Mouse (Mus musculus): Measurements from ENCODE around the gene Rad1. TPM values are rescaled to one million over a fixed set of nuclear protein-coding genes. Genes with fewer than 3 reads are reported as not detected.

Rad1 gene
- polyA plus RNA-seq (2015; fragmentation: Nextera tagmentation; extraction: Ambion mirVana) = 30.3 and 32.5 TPM in 2 replicates

DNA sequence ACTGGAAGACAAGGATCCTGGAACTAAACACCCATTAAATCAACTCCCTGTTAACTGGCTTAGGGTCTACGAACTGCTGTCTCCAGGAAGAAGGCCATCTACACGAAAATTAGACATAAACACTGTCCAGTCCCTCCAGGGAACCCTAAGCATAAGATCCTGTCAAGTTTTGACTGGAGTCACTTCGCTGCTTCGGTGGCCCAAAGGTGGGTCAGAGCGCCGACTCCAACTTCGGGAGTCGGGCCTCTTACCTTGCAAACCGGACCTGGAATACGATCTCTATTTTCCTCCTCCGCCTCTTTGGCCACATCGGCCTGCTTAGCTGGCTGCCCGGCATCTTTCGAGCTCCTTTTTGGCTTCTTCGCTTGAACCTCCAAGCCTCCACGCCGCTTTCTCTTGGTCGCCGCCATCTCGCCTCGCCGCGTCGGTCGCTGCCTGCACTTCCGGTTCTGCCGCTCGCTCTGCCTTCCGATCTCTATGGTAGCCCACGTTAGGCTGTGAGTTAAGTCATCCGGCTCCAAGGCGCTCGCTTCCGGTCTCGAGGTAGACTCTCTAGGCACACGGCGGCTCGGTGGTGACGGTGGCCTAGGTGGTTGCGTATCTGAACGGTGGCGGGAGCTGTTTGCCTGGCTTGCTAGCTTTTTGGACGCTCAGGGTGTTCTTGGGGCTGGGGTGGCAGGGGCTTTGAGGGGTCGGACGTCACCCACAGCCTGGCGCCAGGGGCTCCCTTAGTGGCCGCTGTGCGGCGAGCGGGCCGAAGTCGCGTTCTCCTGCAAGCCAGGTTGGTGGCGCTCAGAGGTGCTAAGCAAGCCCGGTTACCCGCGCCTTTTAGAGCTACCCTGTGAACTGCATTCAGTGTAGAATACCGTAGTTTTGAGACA lies at the start of gene Rad1, which contains the start of gene Brix1:
Rad1 (plus strand) TSS at position 535 of the 881 bp plus-strand sequence.
Brix1 (minus strand) TSS at position 464 of the 881 bp plus-strand sequence.
- H3K4me2 ChIP-seq = peak within 1 kb of the TSS; percentile 86

DNA sequence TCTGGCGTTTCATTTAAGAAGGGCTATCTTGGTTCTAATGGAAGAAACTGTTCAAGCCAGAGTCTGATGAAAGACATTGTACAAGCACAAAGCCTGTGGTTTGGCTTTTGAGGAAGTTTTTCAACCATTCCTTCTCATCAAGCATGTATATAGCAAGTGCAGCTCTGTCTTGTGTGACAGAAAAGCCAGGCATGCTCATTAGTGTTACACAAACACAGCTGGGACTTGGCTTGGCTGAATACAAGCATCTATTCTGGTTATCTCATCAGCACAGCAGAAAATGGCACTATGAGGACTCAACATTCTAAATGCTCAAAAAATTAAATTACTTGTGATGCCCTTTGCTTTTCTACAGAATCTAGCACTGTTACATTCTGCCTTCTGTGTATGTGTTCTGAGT lies 48.9 kb upstream of the Rad1 start:
- no peaks in the 10 kb centered on the region for H3K9me3 ChIP-seq
- no peak overlapping the region for H3K27ac ChIP-seq (replicated peaks)
- no peak overlapping the region for H3K4me2 ChIP-seq
- peaks cover 14% of the 10 kb centered on the region; the same call in 1 of the 2 replicates for H3K36me3 ChIP-seq
- ATAC-seq (ENCODE audit: low read depth) = no peak
- H3K9ac ChIP-seq = no peak overlapping the region
- 88% methylated on average over 1 of the region's 1 CpGs for WGBS
- no peaks in the 10 kb centered on the region for H3K4me1 ChIP-seq (replicated peaks)
- no peak overlapping the region for H3K4me3 ChIP-seq
- H3K27me3 ChIP-seq = no peaks in the 10 kb centered on the region

More for the DNA sequence above, at the start of gene Rad1, which contains the start of gene Brix1:
- no peaks in the 10 kb centered on the region for H3K27me3 ChIP-seq
- H3K27ac ChIP-seq (replicated peaks) = peak within 1 kb of the TSS; percentile 83
- H3K4me3 ChIP-seq = peak within 1 kb of the TSS; percentile 83
- peaks cover 25% of the 10 kb centered on the region for H3K4me1 ChIP-seq (replicated peaks)
- peak within 1 kb of the TSS; percentile 86 for H3K9ac ChIP-seq
- ATAC-seq (ENCODE audit: low read depth) = peak; percentile 100
- H3K9me3 ChIP-seq = no peaks in the 10 kb centered on the region
- under 1% methylated on average over 58 of the region's 58 CpGs for WGBS
- H3K36me3 ChIP-seq = peaks cover 34% of the 10 kb centered on the region

DNA sequence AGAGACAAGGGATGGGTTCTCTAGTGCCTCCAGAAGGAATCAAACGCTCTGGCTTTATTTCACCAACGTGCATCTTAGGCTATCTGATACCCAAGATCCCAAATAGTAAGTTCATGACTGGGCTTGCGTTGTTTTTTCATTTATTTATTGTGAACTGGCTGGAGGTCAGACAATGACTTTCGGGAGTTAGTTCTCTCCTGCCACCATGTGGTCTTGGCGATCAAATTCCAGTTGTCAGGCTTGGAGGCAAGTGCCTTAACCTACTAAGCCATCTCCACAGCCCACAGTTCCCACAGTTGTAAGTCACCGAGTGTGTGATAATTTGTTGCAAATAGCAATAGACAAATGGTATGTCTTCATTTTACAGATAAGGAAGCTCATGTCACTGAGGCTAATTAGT lies 45.9 kb upstream of the Rad1 start:
- 80% methylated on average over 6 of the region's 6 CpGs for WGBS
- Histone ChIP-seq H3K4me1 (replicated peaks) (no peaks in the 10 kb centered on the region), H3K27me3 (no peaks in the 10 kb centered on the region), H3K9ac (no peak overlapping the region), H3K27ac (replicated peaks) (no peak overlapping the region), H3K9me3 (no peaks in the 10 kb centered on the region), H3K4me2 (no peak overlapping the region), H3K4me3 (no peak overlapping the region), H3K36me3 (peaks cover 25% of the 10 kb centered on the region)
- ATAC-seq (ENCODE audit: low read depth) = no peak

DNA sequence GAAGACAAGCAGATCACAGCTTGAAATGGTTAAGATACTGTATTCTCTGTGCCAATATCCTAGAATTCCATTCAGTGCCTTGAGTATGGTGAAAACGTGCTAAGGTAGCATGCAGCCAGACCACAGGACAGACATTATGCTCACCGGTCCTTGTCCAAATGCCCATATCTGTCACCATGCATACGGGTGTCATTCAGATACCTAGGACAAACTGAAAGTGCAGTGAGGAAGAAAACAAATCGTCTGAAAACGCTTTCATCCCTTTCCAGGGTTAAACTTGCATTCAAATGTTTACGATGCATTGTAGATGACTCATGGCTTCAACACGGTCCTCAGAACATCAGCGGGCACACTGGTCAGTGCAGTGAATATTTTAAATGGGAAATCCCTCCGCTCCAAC lies 44.3 kb upstream of the Rad1 start:
- Histone ChIP-seq H3K27me3 (no peaks in the 10 kb centered on the region), H3K27ac (replicated peaks) (no peak overlapping the region), H3K9ac (no peak overlapping the region), H3K36me3 (peaks cover 35% of the 10 kb centered on the region), H3K4me2 (no peak overlapping the region), H3K4me1 (replicated peaks) (no peaks in the 10 kb centered on the region), H3K4me3 (no peak overlapping the region), H3K9me3 (no peaks in the 10 kb centered on the region)
- WGBS = 91% methylated on average over 9 of the region's 9 CpGs
- ATAC-seq (ENCODE audit: low read depth) = no peak

DNA sequence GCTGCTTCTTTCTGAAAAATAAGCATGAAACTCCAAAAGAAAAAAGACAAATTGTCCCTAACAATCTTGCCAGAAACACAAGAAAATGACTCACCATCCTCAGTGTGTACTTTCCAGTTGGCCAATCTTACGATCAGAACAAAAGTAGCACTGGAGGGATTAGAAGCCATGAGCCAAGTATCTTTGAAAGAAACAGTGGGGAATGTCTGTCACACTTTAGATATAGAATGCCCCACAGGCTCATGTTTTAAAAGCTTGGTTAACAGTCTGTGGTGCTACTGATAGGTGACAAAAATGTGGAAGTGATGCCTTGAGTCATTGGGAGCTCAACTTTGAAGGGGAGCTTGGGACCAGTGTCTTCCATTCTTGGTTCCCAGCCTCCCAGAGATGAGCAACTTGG lies 43.5 kb upstream of the Rad1 start:
- no peak overlapping the region for H3K9ac ChIP-seq
- H3K27ac ChIP-seq (replicated peaks) = no peak overlapping the region
- no peaks in the 10 kb centered on the region for H3K9me3 ChIP-seq
- H3K27me3 ChIP-seq = no peaks in the 10 kb centered on the region
- no peak overlapping the region for H3K4me3 ChIP-seq
- no peak overlapping the region for H3K4me2 ChIP-seq
- peaks cover 38% of the 10 kb centered on the region for H3K36me3 ChIP-seq
- ATAC-seq (ENCODE audit: low read depth) = no peak
- WGBS = 88% methylated on average over 1 of the region's 1 CpGs
- no peaks in the 10 kb centered on the region for H3K4me1 ChIP-seq (replicated peaks)

DNA sequence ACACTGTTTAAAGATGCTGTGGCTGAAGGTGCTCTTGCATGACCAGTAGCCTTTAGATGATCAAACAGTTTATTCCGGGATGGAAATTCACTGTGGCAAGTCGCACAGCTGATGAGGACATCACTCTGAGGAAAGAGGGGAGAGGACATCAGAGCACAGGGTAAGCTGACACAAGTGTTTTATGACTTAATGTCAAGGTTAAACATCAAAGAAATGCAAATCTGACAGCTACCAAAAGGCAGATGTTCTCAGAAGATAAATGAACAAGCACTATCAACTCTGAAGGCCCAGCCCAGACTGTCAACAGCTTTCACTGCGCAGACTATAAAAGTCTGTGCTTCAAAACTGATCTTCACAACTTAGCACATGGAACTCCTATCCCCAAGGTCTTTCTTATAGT lies 38.7 kb upstream of the Rad1 start:
- no peaks in the 10 kb centered on the region for H3K9me3 ChIP-seq
- H3K36me3 ChIP-seq = peaks cover 60% of the 10 kb centered on the region
- no peak for ATAC-seq (ENCODE audit: low read depth)
- no peaks in the 10 kb centered on the region for H3K4me1 ChIP-seq (replicated peaks)
- no peak overlapping the region for H3K27ac ChIP-seq (replicated peaks)
- H3K4me2 ChIP-seq = no peak overlapping the region
- no peaks in the 10 kb centered on the region for H3K27me3 ChIP-seq
- 93% methylated on average over 3 of the region's 3 CpGs for WGBS
- no peak overlapping the region for H3K9ac ChIP-seq
- H3K4me3 ChIP-seq = no peak overlapping the region

DNA sequence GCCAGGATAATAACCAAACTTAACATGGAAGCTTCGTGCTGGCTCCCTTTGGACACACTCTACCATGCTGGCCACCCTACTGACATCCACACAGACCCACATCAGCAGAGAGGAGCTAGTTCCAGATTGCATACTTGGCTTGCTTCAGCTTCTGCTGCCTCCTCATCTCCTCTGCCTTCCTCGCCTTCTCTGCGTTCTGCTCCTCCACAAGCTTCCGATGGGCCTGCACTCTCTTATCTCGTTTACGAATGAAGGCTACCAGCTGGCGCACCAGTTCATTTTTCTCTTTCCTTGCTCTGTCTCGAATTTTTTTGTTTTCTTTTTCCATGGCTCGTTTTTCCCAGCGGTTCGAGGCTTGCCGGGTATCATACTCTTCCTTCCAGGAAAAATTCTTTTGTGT lies 24.8 kb upstream of the Rad1 start:
- H3K36me3 ChIP-seq = peaks cover 54% of the 10 kb centered on the region

DNA sequence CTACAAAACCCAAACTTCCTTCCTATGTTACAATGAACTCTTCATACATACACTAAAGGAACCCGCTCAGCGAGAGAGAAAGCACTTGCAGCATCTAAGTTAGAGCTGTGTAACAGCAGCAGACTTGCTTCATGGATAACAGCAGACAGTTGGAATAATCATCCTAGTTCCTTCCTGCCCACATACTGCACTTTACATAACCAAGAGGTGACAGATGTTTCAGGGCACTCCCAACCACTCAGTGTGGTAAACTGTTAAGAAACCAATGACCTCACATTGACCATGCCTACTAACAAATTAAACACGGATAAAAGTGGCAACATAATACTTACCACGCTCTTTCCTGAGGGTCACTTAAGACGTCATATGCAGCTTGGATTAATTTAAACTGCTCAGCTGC lies 22.3 kb upstream of the Rad1 start:
- ATAC-seq (ENCODE audit: low read depth) = no peak
- no peaks in the 10 kb centered on the region for H3K27me3 ChIP-seq
- H3K4me1 ChIP-seq (replicated peaks) = peaks cover 10% of the 10 kb centered on the region
- no peak overlapping the region for H3K9ac ChIP-seq
- H3K4me3 ChIP-seq = no peak overlapping the region
- no peak overlapping the region for H3K4me2 ChIP-seq
- H3K36me3 ChIP-seq = peaks cover 34% of the 10 kb centered on the region
- no peaks in the 10 kb centered on the region for H3K9me3 ChIP-seq
- WGBS = 92% methylated on average over 5 of the region's 5 CpGs
- H3K27ac ChIP-seq (replicated peaks) = no peak overlapping the region

More for the DNA sequence above, 24.8 kb upstream of the Rad1 start:
- Histone ChIP-seq H3K27ac (replicated peaks) (no peak overlapping the region), H3K4me3 (no peak overlapping the region), H3K4me1 (replicated peaks) (no peaks in the 10 kb centered on the region), H3K9ac (no peak overlapping the region), H3K9me3 (no peaks in the 10 kb centered on the region), H3K27me3 (no peaks in the 10 kb centered on the region), H3K4me2 (no peak overlapping the region)
- no peak for ATAC-seq (ENCODE audit: low read depth)
- WGBS = 95% methylated on average over 12 of the region's 12 CpGs

DNA sequence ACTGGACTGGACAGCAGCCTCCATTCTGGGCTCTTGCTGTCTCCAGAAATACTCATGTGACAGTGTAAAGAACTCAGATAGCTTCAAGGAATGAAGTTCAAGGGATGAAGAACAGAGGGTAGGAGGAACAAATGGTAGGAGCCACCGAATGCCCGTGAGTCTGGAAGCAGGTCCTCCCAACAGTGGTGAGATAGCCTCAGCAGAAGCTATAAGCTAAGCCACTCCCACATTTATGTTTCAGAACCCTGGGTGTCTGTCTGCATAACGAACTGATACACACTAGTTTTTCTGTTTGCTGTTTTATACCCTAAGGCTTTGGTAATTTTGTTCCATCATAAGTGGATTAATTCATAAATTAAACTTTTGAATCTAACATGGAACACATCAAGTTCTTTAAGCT lies 21.1 kb upstream of the Rad1 start:
- ATAC-seq (ENCODE audit: low read depth) = no peak
- Histone ChIP-seq H3K27me3 (no peaks in the 10 kb centered on the region), H3K9ac (no peak overlapping the region), H3K4me2 (no peak overlapping the region), H3K36me3 (peaks cover 26% of the 10 kb centered on the region), H3K4me1 (replicated peaks) (peaks cover 21% of the 10 kb centered on the region), H3K9me3 (no peaks in the 10 kb centered on the region), H3K27ac (replicated peaks) (no peak overlapping the region), H3K4me3 (no peak overlapping the region)
- WGBS = 91% methylated on average over 3 of the region's 3 CpGs

DNA sequence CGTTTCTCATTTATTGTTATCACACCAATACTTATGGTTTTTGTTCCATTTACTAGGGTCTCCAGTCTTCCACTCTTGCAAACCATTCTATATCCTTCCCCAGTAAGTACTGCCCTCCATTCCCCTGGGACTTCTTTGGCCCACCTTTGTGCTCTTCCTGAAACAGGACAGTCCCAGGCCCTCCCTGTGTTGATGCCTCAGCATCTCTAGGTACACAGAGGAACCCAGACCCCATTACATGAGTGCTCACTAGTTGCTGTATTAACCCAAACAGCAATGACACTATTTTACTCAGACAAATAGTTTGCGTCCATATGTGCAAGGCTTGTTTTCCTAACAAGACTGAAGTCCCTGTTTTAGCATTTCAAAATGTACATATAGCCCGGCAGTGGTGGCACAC lies 17.1 kb upstream of the Rad1 start:
- no peak for ATAC-seq (ENCODE audit: low read depth)
- 89% methylated on average over 3 of the region's 3 CpGs for WGBS
- peak overlapping the region; percentile 88 for H3K4me2 ChIP-seq
- H3K9ac ChIP-seq = no peak overlapping the region
- peaks cover 24% of the 10 kb centered on the region for H3K4me1 ChIP-seq (replicated peaks)
- H3K9me3 ChIP-seq = no peaks in the 10 kb centered on the region
- H3K36me3 ChIP-seq = no peaks in the 10 kb centered on the region
- peak overlapping the region; percentile 87; the same call in 1 of the 2 replicates for H3K4me3 ChIP-seq
- H3K27me3 ChIP-seq = no peaks in the 10 kb centered on the region
- H3K27ac ChIP-seq (replicated peaks) = no peak overlapping the region

DNA sequence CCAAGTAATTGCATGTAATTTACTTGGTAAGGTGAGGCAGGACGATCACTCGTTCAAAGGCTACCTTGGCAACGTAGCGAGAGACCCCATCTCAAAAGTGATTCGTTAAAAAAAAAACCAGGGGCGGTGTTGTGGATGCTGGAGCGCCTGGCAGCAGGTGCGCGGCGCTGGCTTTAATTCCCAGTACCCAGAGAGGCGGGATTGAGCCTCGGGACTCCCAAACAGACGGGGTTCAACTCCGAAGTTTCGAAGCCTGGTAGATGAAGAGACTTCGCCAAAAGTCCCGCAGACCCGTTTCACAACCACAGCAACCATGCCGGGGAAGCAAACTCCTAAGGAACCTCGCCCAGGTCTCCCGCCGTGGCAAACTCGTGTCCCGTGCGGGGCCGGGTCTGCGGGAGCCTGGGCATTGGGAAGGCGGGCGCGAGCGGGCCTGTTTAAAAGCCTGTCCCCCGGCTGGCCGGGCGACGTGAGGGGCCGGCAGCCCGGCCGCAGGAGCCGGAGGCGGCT lies 16.1 kb upstream of the Rad1 start:
- peaks cover 24% of the 10 kb centered on the region for H3K4me1 ChIP-seq (replicated peaks)
- no peaks in the 10 kb centered on the region for H3K36me3 ChIP-seq
- H3K4me3 ChIP-seq = peak overlapping the region; percentile 87
- H3K9ac ChIP-seq = peak overlapping the region; percentile 91
- H3K4me2 ChIP-seq = peak overlapping the region; percentile 88
- no peaks in the 10 kb centered on the region for H3K27me3 ChIP-seq
- WGBS = under 1% methylated on average over 36 of the region's 40 CpGs
- H3K27ac ChIP-seq (replicated peaks) = peak overlapping the region; percentile 88
- H3K9me3 ChIP-seq = no peaks in the 10 kb centered on the region
- ATAC-seq (ENCODE audit: low read depth) = peak; percentile 66; the same call in 1 of the 2 replicates

DNA sequence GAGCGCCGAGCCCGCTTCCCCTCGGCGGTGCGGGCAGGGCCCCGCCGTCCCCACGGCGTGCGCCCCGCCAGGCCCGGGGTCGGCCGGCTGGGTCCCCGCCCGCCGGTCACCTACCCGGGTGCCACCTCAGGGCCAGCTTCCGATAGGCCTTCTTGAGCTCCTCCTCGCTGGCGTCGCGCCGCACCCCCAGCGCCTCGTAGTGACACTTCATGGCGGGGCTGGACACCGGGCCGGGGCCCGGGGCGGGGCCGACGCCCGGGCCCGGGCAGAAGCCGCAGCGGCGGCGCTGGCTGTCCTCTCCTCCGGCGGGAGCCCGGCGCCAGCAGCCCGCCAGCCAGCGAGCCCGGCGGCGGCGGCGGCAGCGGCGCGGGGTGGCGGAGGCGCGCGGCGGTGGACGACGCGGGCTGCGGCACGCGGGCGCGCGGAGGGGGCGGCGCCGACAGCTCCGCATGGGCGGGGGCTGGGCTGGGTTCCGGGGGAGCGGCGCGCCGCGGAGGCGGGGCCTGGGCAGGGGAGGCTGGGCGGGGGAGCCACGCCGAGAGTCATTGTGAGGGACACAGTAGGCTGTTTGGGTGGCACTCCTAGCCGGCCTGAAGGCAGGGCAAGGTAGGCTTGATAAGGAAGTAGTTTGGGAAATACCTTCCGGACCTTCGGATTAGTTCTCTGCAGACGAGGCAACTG lies 15.5 kb upstream of the Rad1 start, which contains the start of gene Dnajc21:
Dnajc21 (minus strand) TSS at position 366 of the 681 bp plus-strand sequence.
- Histone ChIP-seq H3K4me1 (replicated peaks) (peaks cover 24% of the 10 kb centered on the region), H3K4me2 (peak within 1 kb of the TSS; percentile 88), H3K9me3 (no peaks in the 10 kb centered on the region), H3K4me3 (peak within 1 kb of the TSS; percentile 87), H3K27me3 (no peaks in the 10 kb centered on the region), H3K36me3 (peaks cover 2% of the 10 kb centered on the region), H3K27ac (replicated peaks) (peak within 1 kb of the TSS; percentile 88), H3K9ac (peak within 1 kb of the TSS; percentile 91)
- under 1% methylated on average over 58 of the region's 87 CpGs for WGBS
- ATAC-seq (ENCODE audit: low read depth) = peak; percentile 98
